Mouse (Mus musculus): Measurements from ENCODE around the gene Timm8a2. TPM values are rescaled to one million over a fixed set of nuclear protein-coding genes. Genes with fewer than 3 reads are reported as not detected.

The Timm8a2 gene
- total and polyA plus RNA-seq, 2 experiments from 2014 or later = not detected

DNA sequence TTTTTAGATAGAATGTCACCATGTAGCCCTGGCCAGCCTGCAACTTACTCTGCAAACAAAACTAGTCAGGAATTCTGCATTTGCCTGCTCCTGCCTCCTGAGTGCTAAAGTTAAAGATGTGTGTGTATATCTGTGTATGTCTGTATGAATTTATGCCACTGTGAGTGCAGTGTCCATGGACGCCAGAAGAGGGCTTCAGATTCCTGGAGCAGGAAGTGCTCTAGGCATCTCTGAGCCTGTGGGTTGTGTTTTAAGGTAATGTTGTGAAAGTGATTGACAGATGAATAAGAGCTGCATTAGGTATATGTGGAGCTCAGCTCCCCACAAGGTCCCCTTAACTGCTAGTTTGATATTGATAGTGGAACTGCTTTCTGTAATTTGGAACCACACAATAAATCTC, 707 bp downstream of the Timm8a2 start:
- Histone ChIP-seq H3K9ac (replicated peaks; ENCODE audit: low read length) (no peak overlapping the region), H3K27me3 (ENCODE audit: insufficient read depth, low read length) (no peaks in the 10 kb centered on the region), H3K4me1 (ENCODE audit: insufficient read depth, low read length) (no peaks in the 10 kb centered on the region), H3K36me3 (ENCODE audit: insufficient read depth, low read length) (no peaks in the 10 kb centered on the region), H3K9me3 (ENCODE audit: low read length) (no peaks in the 10 kb centered on the region), H3K4me3 (ENCODE audit: low read length) (no peak overlapping the region), H3K27ac (no peak overlapping the region), H3K4me2 (ENCODE audit: low read depth, low read length) (no peak overlapping the region)
- no peak for TF ChIP-seq CTCF (IDR thresholded peaks at IDR 0.05; ENCODE audit: low read depth)
- 97% methylated on average over 1 of the region's 1 CpGs for WGBS
- no peak for ATAC-seq
- DNase-seq (ENCODE audit: low spot score) = no peak

DNA sequence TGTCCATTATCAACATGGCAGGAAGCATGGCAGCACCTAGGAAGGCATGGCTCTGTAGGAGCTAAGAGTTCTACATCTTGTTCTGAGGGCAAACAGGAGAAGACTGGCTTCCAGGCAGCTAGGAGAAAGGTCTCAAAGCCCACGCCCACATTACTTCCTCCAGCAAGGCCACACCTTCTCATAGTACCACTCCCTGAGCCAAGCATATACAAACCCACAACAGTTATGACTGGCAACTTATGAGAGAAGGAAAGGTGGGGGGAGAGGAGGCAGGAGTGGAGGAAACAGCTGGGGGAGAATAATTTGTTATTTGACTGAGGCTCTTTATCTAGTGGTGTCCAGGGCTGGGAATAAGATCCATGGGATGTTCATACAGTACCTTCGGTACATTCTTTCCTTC, 1.4 kb downstream of the Timm8a2 start:
- 89% methylated on average over 2 of the region's 2 CpGs for WGBS
- no peaks in the 10 kb centered on the region for H3K4me1 ChIP-seq (ENCODE audit: insufficient read depth, low read length)
- H3K27ac ChIP-seq = no peak overlapping the region
- no peaks in the 10 kb centered on the region for H3K27me3 ChIP-seq (ENCODE audit: insufficient read depth, low read length)
- no peak overlapping the region for H3K4me3 ChIP-seq (ENCODE audit: low read length)
- no peak overlapping the region for H3K9ac ChIP-seq (replicated peaks; ENCODE audit: low read length)
- no peaks in the 10 kb centered on the region for H3K9me3 ChIP-seq (ENCODE audit: low read length)
- DNase-seq (ENCODE audit: low spot score) (no peak), ATAC-seq (no peak)
- no peak overlapping the region for H3K4me2 ChIP-seq (ENCODE audit: low read depth, low read length)
- no peak for TF ChIP-seq CTCF (IDR thresholded peaks at IDR 0.05; ENCODE audit: low read depth)
- H3K36me3 ChIP-seq (ENCODE audit: insufficient read depth, low read length) = no peaks in the 10 kb centered on the region

DNA sequence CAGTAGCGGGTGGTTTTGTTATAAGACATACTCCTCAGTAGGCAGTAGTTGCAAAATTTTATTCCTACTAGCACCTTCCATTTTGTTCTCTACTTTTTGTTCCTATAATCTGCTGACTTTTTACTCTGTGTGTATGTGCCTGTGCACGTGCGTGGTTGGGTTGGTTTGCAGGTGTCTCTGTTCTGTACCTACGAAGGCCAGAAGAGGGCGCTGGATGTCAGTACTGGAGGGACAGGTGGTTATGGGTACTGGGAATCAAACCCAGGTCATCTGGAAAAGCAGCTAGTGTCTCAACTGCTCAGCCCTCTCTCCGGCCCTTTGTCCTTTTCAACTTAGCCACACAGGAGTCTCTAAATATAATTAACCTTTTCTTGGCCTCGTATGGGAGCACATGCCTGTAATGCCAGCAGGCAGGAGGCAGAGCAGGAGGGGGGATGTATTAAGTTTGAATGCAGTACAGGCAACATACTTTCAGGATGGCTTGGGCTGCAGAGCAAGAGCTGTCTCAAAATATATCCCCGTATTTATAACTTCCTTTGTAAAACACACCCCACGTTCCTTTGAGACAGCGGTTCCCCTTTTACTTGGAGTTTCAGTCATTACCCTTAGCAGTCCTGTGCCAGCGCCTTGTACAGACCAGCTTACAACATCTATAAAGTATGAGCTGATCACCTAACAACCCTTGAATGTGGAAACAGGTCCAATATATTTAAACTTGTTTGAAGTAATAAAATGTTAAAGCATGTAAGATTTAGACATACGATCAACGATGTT, 4.6 kb downstream of the Timm8a2 start:
- H3K4me2 ChIP-seq (ENCODE audit: low read depth, low read length) = no peak overlapping the region
- DNase-seq (ENCODE audit: low spot score) = no peak
- H3K4me3 ChIP-seq (ENCODE audit: low read length) = no peak overlapping the region
- H3K27ac ChIP-seq = no peak overlapping the region
- no peaks in the 10 kb centered on the region for H3K4me1 ChIP-seq (ENCODE audit: insufficient read depth, low read length)
- no peak overlapping the region for H3K9ac ChIP-seq (replicated peaks; ENCODE audit: low read length)
- TF ChIP-seq CTCF (IDR thresholded peaks at IDR 0.05; ENCODE audit: low read depth) = no peak
- no peaks in the 10 kb centered on the region for H3K9me3 ChIP-seq (ENCODE audit: low read length)
- WGBS = 85% methylated on average over 13 of the region's 13 CpGs
- H3K36me3 ChIP-seq (ENCODE audit: insufficient read depth, low read length) = no peaks in the 10 kb centered on the region
- H3K27me3 ChIP-seq (ENCODE audit: insufficient read depth, low read length) = no peaks in the 10 kb centered on the region
- ATAC-seq = no peak

DNA sequence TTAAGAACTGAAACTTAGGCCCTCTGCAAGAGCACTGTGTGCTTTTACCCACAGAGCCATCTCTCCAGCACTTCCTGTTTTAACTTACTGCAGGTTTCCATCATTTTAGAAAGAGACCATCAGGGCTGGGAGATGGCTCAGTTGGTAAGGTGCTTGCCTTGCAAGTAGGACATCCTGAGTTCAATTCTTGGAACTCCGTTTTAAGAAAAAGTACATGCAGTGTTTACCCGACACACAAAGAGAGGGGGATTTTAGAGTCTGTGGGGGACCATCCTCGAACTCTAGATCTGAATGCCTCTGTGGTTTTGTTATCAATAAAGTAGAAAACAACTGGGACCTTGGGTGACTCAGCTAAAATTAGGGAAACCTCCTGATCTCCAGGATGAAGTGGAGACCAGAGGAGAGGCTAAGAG, 6.9 kb downstream of the Timm8a2 start:
- H3K36me3 ChIP-seq (ENCODE audit: insufficient read depth, low read length) = no peaks in the 10 kb centered on the region
- H3K9me3 ChIP-seq (ENCODE audit: low read length) = no peaks in the 10 kb centered on the region
- H3K27ac ChIP-seq = no peak overlapping the region
- H3K9ac ChIP-seq (replicated peaks; ENCODE audit: low read length) = no peak overlapping the region
- H3K4me3 ChIP-seq (ENCODE audit: low read length) = no peak overlapping the region
- no peak overlapping the region for H3K4me2 ChIP-seq (ENCODE audit: low read depth, low read length)
- TF ChIP-seq CTCF (IDR thresholded peaks at IDR 0.05; ENCODE audit: low read depth) = no peak
- DNase-seq (ENCODE audit: low spot score) (no peak), ATAC-seq (no peak)
- WGBS = 90% methylated on average over 3 of the region's 3 CpGs
- no peaks in the 10 kb centered on the region for H3K4me1 ChIP-seq (ENCODE audit: insufficient read depth, low read length)
- no peaks in the 10 kb centered on the region for H3K27me3 ChIP-seq (ENCODE audit: insufficient read depth, low read length)

DNA sequence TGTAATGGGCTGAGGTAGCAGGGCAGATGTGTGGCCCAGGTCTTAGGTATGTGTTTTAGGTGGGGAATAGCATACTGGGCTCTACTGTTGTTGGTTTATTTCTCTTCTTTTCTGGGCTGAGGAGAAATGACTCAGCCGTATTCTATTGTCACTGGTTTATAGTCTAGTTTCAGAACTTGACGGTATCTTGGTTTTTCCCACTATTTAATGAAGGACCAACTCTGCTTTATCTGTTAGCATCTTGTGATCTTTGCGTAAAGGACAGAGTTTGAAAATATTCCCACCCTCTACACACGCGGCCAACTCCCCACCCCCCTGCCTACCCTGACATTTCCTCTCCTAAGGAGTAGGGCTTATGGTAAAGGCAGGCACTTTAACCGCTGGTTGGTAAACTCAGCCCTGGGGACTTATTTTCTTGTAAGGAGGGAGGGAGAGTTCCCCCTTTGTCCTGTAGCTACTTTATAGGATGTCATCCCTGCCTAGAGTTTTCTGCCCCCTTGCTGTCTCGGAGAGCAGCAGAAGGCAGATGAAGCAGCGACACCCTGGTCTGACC, 7.7 kb downstream of the Timm8a2 start:
- H3K4me2 ChIP-seq (ENCODE audit: low read depth, low read length) = no peak overlapping the region
- WGBS = 84% methylated on average over 8 of the region's 8 CpGs
- H3K4me3 ChIP-seq (ENCODE audit: low read length) = no peak overlapping the region

DNA sequence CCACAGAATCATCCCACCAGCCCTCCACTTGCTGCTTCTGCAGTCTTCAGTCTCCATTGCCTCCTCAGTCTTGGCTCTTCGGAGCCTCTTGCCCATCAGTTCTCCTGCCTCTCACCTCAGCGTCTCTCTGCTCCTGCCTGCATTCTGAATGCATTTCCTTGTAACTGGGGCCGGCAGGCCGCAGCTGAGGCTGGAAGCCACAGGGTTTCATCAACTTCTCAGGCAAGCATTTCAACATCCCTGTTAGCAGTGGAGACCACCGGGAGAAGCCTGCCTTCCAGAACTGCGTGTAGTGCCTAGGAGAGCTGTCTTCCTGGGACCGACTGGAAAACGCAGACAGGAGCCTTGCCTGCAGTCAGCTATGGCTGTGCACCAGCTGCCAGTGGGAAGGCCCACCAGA, 13.3 kb downstream of the Timm8a2 start:
- no peak for TF ChIP-seq CTCF (IDR thresholded peaks at IDR 0.05; ENCODE audit: low read depth)
- no peak for ATAC-seq
- WGBS = 91% methylated on average over 8 of the region's 8 CpGs

More for the DNA sequence above, 7.7 kb downstream of the Timm8a2 start:
- Histone ChIP-seq H3K27me3 (ENCODE audit: insufficient read depth, low read length) (no peaks in the 10 kb centered on the region), H3K36me3 (ENCODE audit: insufficient read depth, low read length) (no peaks in the 10 kb centered on the region), H3K9me3 (ENCODE audit: low read length) (no peaks in the 10 kb centered on the region), H3K27ac (no peak overlapping the region), H3K4me1 (ENCODE audit: insufficient read depth, low read length) (no peaks in the 10 kb centered on the region), H3K9ac (replicated peaks; ENCODE audit: low read length) (no peak overlapping the region)
- DNase-seq (ENCODE audit: low spot score) (no peak), ATAC-seq (no peak)
- TF ChIP-seq CTCF (IDR thresholded peaks at IDR 0.05; ENCODE audit: low read depth) = no peak

DNA sequence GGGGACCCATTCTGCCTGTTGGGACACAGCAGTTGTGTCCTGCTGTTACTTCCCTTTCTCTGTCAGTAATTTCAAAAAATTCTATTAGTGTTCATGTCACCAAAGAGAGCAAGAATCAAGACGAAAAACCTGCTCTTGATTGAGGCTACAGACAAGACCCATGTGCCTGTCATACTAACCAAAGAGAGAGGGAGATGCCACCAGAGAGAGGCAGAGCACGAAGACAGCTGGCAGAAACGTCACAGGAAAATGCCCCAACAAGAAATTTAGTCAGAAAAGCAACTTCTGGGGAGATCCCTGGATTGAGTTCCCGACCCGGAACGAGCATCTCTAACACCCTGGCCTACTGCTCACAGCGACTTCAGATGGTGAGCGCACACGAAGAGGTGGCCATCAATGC, 14.3 kb downstream of the Timm8a2 start:
- Histone ChIP-seq H3K4me1 (ENCODE audit: insufficient read depth, low read length) (no peaks in the 10 kb centered on the region), H3K36me3 (ENCODE audit: insufficient read depth, low read length) (no peaks in the 10 kb centered on the region), H3K9ac (replicated peaks; ENCODE audit: low read length) (no peak overlapping the region), H3K9me3 (ENCODE audit: low read length) (no peaks in the 10 kb centered on the region), H3K4me2 (ENCODE audit: low read depth, low read length) (no peak overlapping the region), H3K4me3 (ENCODE audit: low read length) (no peak overlapping the region), H3K27ac (no peak overlapping the region), H3K27me3 (ENCODE audit: insufficient read depth, low read length) (no peaks in the 10 kb centered on the region)
- ATAC-seq = no peak
- DNase-seq (ENCODE audit: low spot score) = no peak
- 84% methylated on average over 9 of the region's 9 CpGs for WGBS
- TF ChIP-seq CTCF (IDR thresholded peaks at IDR 0.05; ENCODE audit: low read depth) = no peak

More for the DNA sequence above, 13.3 kb downstream of the Timm8a2 start:
- Histone ChIP-seq H3K9me3 (ENCODE audit: low read length) (no peaks in the 10 kb centered on the region), H3K4me1 (ENCODE audit: insufficient read depth, low read length) (no peaks in the 10 kb centered on the region), H3K9ac (replicated peaks; ENCODE audit: low read length) (no peak overlapping the region), H3K27me3 (ENCODE audit: insufficient read depth, low read length) (no peaks in the 10 kb centered on the region), H3K4me2 (ENCODE audit: low read depth, low read length) (no peak overlapping the region), H3K4me3 (ENCODE audit: low read length) (no peak overlapping the region), H3K27ac (no peak overlapping the region), H3K36me3 (ENCODE audit: insufficient read depth, low read length) (no peaks in the 10 kb centered on the region)
- no peak for DNase-seq (ENCODE audit: low spot score)
